Mouse (Mus musculus) olfactory bulb, adult 2 months (tissue): ENCODE measurements around the gene D630039A03Rik.

Source experiments
- CTCF ChIP-seq: fragments of 200-500 bp; IDR thresholded peaks from 2 replicates; pipeline ENCODE4 v1.5.1; 2012; ENCODE audit warnings: low read depth, mild to moderate bottlenecking, low read length, moderate library complexity; ENCODE audit not compliant: insufficient read depth
- POLR2A ChIP-seq: fragments of 200-500 bp; IDR thresholded peaks from 2 replicates; pipeline ENCODE4 v1.6.1; 2012; ENCODE audit warnings: mild to moderate bottlenecking, low read depth, low read length, moderate library complexity; ENCODE audit not compliant: insufficient read depth

DNA sequence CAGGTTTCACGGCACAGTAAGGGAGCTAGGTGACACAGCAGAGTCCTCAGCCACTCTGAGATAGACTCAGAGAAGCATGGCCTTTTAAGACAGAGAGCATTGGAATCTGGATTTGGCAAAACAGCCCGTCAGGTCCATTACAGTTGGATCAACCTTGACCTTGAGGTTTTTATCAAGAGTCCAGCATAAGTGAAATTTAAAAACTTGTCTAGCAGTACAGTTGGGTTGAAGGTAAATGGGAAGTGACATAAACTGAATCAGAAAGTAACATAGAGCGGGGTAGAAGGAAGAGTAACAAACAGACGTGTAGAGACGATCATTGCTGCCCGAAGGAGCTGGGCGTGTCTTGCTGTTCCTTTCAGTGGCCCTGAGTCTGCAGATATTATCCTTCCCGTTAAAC is 43.0 kb upstream of the D630039A03Rik start:
- TF ChIP-seq CTCF (no peak), POLR2A (no peak)
